Mouse (Mus musculus): ENCODE measurements around the gene Odf3b. TPM values are rescaled to one million over a fixed set of nuclear protein-coding genes. Genes with fewer than 3 reads are reported as not detected.

Odf3b gene
- total RNA-seq, 2 experiments from 2014 or later, result 1.1 to 1.8 TPM

DNA sequence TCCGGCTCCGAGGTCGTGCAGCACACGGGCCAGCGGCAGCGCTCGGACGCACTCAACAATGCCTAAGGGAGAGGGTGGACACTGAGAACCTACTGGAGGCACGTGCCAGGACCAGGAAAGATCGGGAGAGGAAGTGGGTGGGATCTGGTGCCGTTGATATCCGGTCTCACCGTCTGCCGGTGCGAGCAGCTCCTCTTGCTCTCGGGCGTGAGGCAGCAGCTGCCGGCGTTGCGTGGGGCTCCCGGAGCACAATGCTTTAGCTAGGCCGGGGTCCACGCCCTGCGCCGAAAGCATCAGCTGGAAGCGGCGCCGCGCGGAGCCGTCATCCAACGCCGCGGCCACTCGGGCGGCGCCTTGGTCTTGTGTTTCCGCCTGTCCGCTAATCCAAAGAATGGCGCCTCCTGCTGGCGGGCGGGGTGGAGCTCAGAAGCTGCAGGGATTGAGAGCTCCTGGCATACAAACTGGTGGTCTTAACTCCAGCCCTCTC, 5.3 kb downstream of the Odf3b start, which contains the start of gene Sco2:
Gene Sco2 (minus strand): TSS at position 85 of the 487 bp plus-strand sequence.
- TF ChIP-seq CTCF (IDR thresholded peaks at IDR 0.05), result peak; percentile 94
- H3K4me3 ChIP-seq, result peak within 1 kb of the TSS; percentile 83

DNA sequence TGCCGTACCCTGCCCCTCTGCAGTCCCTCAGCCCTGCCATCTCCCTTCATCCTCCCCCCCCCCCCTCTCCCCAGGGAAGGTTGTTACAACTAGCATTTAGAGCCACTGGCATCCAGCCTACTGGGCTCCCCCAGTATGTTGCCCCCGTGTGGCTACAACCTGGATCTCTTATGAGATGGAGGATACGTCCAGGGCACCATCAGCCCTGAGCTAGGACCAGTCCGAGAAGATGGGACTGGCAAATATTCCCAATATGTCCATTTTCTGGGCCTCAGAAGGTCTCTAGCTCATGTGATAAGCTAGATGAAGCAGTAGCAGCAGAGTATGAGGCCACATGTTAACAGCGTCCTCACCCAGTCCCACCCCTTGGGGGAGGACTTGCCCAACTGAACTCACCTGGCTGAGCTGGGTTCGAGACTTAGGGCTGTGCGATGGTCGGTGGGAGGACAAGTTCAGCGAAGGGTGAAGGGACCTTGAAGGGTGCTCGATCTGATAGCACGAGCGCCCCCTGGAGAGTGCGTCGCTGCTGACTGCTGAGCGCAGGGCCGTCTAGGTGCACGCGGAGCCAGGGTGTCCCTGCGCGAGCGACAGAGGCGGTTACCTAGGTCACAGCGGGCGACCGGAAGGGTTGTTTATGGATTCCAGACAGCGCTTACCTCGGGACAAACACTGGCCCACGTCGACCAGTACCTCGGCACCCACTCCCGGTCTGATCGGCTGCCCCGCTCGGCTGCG, 5.9 kb downstream of the Odf3b start:
- intact Hi-C loops (cut with DNase I), result loop anchor here (1.0 to 5.0 kb wide), 3 partner anchors 16 to 94 kb away; partner anchors contain the start of gene Sbf1
- Histone ChIP-seq H3K27ac (peak overlapping the region; percentile 98), H3K4me3 (peak overlapping the region; percentile 83)
- DNase-seq (ENCODE audit: extremely low spot score in 1 of 2, low spot score in 2 of 2), result peak; percentile 82 to 83
- TF ChIP-seq CTCF (IDR thresholded peaks at IDR 0.05), result peak; percentile 63

More for the DNA sequence above, 5.3 kb downstream of the Odf3b start, which contains the start of gene Sco2:
- intact Hi-C loops (cut with DNase I), result loop anchor here (1.0 to 5.0 kb wide), 3 partner anchors 17 to 93 kb away; partner anchors contain the start of gene Sbf1
- peak within 1 kb of the TSS; percentile 98 for H3K27ac ChIP-seq
- DNase-seq (ENCODE audit: extremely low spot score in 1 of 2, low spot score in 2 of 2), result peak; percentile 90 to 94

DNA sequence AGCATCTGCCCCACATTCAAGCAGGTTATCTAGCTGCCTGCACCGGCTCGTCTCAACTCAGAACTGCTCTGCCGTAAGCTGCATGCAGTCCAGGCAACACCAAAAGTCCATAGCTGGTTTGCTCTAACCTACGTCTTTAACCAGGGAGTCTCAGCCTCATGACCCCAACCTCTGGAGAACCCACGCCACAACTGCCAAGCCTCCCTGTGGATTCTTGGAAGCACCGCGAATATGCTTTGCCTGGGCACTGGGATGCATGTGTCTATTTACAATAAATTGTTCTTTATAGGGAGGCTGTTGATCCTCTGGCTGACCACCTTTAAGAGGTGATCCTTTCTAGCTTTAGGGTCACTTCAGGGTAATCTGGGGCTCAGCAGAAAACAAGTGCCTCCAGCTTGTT, 6.5 kb downstream of the Odf3b start:
- no peak for DNase-seq (ENCODE audit: extremely low spot score in 1 of 2, low spot score in 2 of 2)
- no peak for TF ChIP-seq CTCF (IDR thresholded peaks at IDR 0.05)
- Histone ChIP-seq H3K27ac (peak overlapping the region; percentile 98), H3K4me3 (peak overlapping the region; percentile 83)
- intact Hi-C loops (cut with DNase I), result loop anchor here (2.0 to 5.0 kb wide), 2 partner anchors 16 to 95 kb away; no protein-coding TSS in a partner anchor

DNA sequence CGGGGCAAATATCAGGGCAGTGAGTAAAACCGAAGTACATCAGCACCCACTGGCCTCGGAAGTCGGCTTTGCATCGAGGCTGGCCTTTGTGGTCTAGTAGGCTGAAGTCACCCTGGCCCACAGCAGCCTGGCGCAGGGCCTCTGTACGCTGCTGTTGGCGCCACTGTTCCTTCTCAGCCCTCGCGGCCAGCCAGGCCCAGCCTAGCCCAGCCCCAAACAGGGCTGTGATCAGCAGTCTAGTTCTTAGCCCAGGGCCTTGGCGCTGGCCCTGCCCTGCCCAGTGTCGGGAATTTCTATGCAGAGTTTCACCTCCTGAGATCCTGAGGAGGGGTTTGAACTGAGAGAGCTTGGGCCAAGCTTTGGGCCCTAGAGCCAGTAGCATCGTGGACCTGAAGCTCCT, 7.0 kb downstream of the Odf3b start:
- no peak overlapping the region for H3K4me3 ChIP-seq
- no peak for DNase-seq (ENCODE audit: extremely low spot score in 1 of 2, low spot score in 2 of 2)
- no peak for TF ChIP-seq CTCF (IDR thresholded peaks at IDR 0.05)
- intact Hi-C loops (cut with DNase I), result loop anchor here (2.0 to 5.0 kb wide), 2 partner anchors 15 to 95 kb away; no protein-coding TSS in a partner anchor
- H3K27ac ChIP-seq, result no peak overlapping the region

DNA sequence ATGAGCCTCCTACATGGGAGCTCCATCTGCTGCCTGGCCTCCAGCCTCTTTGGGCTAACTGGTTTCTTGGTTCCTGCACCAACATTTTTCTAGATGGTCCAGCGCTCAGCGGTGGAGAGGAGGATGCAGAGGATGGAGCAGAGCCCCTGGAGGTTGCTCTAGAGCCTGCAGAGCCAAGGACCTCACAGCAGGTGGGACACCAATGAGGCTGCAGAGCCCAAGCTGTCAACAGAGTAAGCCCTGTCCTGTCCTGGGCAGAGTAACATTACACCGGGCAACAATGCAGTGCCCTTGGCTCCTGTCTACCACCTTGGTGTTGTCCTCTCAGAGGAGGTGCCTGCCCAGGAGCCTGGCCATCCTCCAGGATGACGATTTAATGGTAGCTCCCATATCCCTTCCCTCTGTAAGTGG, 13.9 kb downstream of the Odf3b start:
- H3K4me3 ChIP-seq, result no peak overlapping the region
- no peak overlapping the region for H3K27ac ChIP-seq
- intact Hi-C loops (cut with DNase I), result no loop called here
- no peak for DNase-seq (ENCODE audit: extremely low spot score in 1 of 2, low spot score in 2 of 2)
- TF ChIP-seq CTCF (IDR thresholded peaks at IDR 0.05), result no peak

DNA sequence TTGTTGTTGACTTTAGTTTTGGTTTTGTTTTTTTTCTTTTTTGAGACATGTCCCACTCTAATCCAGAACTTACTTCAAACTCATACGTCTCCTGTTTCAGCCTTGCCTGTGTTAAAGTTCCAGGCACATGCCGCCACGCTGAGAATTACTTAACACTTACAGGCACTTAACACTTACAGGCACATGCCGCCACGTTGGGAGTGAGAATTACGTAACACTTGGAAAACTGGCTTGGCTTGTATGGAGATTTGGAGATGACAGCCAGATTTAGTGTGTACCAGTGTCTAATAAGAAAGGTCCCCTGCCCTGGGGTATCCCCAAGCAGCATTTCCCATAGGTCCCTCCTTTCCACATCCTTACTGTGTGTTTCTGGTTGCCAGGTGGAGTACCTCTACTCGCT, 16.0 kb downstream of the Odf3b start:
- no peak for TF ChIP-seq CTCF (IDR thresholded peaks at IDR 0.05)
- H3K4me3 ChIP-seq, result no peak overlapping the region
- intact Hi-C loops (cut with DNase I), result no loop called here
- DNase-seq (ENCODE audit: extremely low spot score in 1 of 2, low spot score in 2 of 2), result no peak
- H3K27ac ChIP-seq, result no peak overlapping the region

DNA sequence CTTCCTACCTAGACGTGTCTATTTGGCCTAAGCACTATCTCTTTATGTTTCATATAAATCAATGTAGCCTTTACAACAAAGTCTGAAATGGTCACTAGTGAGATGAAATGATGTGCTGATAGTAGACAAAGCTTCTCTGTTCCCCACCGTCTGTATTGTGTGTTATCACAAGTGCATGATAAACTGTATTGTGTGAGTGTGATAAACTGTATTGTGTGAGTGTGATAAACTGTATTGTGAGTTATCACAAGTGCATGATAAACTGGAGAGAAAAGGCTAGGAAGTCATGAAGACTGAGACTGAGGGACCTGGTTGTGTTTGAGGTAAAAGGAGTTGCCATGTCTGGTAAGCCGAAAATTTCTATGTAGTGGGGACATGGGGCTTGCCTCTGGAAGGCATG, 20.3 kb downstream of the Odf3b start:
- H3K27ac ChIP-seq, result no peak overlapping the region
- TF ChIP-seq CTCF (IDR thresholded peaks at IDR 0.05), result no peak
- intact Hi-C loops (cut with DNase I), result no loop called here
- H3K4me3 ChIP-seq, result no peak overlapping the region
- DNase-seq (ENCODE audit: extremely low spot score in 1 of 2, low spot score in 2 of 2), result no peak

DNA sequence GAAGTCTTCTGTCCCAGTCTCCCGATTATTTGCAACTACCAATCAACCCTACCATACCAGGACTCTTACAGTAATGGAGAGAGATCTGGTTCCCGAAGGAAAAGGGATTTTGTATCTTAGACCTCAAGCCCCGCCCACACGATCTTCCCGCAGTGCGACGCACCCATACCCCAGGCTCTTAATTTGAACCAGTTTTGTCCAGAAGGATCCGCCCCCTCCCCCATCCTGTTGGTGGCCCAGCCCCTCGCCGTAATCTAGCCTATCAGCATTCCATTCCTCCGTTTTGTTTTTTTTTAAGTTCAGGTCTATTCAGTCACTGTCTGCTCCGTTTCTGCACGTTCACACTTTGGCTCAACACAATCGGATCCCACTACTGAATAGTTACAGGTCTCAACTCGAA, 22.7 kb downstream of the Odf3b start:
- Histone ChIP-seq H3K4me3 (peak overlapping the region; percentile 87), H3K27ac (peak overlapping the region; percentile 82)
- intact Hi-C loops (cut with DNase I), result loop anchor here (2.0 kb wide), 1 partner anchor 16 kb away; the partner anchor contains the start of gene Sco2
- no peak for TF ChIP-seq CTCF (IDR thresholded peaks at IDR 0.05)
- peak in 1 of 2 experiments; percentile 40 for DNase-seq (ENCODE audit: extremely low spot score in 1 of 2, low spot score in 2 of 2)

DNA sequence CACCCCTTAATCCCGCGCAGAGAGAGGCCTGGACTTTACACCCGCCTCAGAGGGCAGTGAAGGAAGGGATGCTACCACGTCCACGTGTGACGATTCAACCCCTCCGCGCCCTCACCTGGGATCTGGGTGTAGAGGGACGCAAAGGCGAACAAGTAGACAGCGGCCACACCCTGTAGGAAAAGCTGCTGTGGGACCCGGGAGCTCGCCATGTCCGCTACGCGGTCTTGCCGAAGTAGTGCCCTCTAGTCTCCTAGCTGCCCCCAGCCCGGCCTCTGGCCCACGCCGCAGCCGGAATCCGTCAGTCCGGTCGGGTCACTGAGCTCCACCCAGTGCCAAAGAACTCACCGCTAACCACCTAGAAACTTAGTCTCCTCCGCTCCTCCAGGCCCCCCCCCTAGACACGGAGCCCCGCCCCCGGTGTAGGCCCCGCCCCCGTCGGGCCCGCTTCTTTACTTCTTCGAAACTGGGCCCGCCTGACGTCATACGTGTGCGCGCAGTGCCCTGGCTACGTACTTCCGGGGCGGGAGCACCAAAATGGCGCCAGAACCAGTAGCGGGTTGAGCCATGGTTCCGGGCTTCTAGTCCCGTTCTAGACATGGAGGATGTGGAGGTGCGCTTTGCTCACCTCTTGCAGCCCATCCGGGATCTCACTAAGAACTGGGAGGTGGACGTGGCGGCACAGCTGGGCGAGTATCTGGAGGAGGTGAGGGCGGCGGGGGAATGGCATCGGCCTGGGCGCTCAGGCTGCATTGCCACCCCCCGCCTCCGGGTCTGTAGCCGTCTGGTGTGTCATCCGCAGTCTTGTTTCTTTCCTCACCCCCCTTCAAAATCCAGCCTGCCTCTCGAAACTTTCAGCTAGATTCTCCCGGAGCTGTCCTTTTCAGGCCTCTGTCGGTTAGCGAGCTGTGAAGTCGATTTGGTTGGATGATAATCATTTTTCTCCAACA, 23.6 kb downstream of the Odf3b start, which contains the start of the genes Lmf2 and Ncaph2:
Gene Lmf2 (minus strand): TSS at position 419 of the 947 bp plus-strand sequence.
Gene Ncaph2 (plus strand): TSS at position 479 of the 947 bp plus-strand sequence.
- TF ChIP-seq CTCF (IDR thresholded peaks at IDR 0.05), result no peak; the same call in 1 of the 2 replicates
- intact Hi-C loops (cut with DNase I), result loop anchor here (2.0 kb wide), 2 partner anchors 17 to 41 kb away; partner anchors contain the start of genes Sbf1 and Sco2
- peak; percentile 92 to 96 for DNase-seq (ENCODE audit: extremely low spot score in 1 of 2, low spot score in 2 of 2)
- H3K4me3 ChIP-seq, result peak within 1 kb of the TSS; percentile 87
- H3K27ac ChIP-seq, result peak within 1 kb of the TSS; percentile 82

DNA sequence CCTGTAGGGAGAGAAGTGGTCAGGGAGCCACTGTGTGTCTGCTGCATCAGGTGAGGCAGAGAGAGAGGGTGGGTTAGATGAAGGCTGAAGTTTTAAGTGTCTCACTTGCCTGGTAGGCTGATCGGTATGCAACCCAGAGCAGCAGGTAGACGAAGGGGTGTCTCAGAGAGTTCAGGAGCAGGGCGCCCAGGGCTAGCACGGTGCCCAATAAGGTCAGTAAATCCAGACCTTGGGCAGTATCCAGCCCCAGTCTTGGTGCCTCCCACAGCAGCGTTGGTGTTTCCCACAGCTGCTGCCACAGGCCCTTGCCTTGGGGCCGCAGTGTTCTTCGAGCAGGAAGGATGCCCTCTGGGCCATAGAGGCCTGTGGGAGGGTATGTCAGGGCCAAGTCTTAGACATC, 24.6 kb downstream of the Odf3b start:
- peak overlapping the region; percentile 87 for H3K4me3 ChIP-seq
- intact Hi-C loops (cut with DNase I), result loop anchor here (2.0 kb wide), 1 partner anchor 40 kb away; the partner anchor contains the start of gene Sbf1
- no peak for DNase-seq (ENCODE audit: extremely low spot score in 1 of 2, low spot score in 2 of 2)
- TF ChIP-seq CTCF (IDR thresholded peaks at IDR 0.05), result no peak
- H3K27ac ChIP-seq, result no peak overlapping the region

DNA sequence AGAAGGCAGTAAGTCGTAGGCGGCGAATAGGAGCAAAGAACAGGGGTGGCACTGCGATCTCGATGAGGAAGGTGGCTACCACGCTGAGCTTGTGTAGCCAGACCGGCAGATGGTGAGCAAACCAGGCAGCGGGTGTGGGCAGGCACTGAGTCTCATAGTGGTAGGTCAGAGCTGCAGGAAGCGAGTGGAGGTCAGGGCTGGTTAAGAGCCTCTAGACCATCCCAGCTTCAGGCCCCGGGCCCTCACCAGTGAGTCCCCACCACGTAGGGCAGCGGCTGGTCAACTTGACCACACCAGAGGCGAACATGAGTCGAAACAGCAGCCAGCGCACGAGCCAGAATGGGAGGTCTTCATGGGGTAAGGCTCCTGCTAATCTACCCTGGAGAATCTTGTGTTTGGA, 25.2 kb downstream of the Odf3b start:
- Histone ChIP-seq H3K4me3 (no peak overlapping the region), H3K27ac (no peak overlapping the region)
- no peak for DNase-seq (ENCODE audit: extremely low spot score in 1 of 2, low spot score in 2 of 2)
- no peak for TF ChIP-seq CTCF (IDR thresholded peaks at IDR 0.05)
- intact Hi-C loops (cut with DNase I), result loop anchor here (2.0 kb wide), 1 partner anchor 39 kb away; the partner anchor contains the start of gene Sbf1
